Mouse (Mus musculus) liver, embryonic 14.5 days (tissue): Measurements from ENCODE around the gene Lingo3. TPM values are rescaled to one million over a fixed set of nuclear protein-coding genes. Genes with fewer than 3 reads are reported as not detected.

Source experiments
- ATAC-seq: fragments of 200-750 bp; cut with Nextera tagmentation; 2 replicates; pipeline ENCODE4 v1.8.0; 2017; ENCODE audit warnings: moderate number of reproducible peaks, mild to moderate bottlenecking, moderate library complexity; ENCODE audit not compliant: insufficient read depth
- DNase-seq, 3 experiments: peaks; one replicate each; pipeline ENCODE4 v3.0.0-alpha.2; 2012 to 2013; ENCODE audit warnings: low read depth in 3 of 3, low spot score in 3 of 3
- H3K27ac ChIP-seq: fragments of 300-500 bp; sonication (generic); 2 replicates; pipeline ENCODE4 v1.5.1; 2014; ENCODE audit warnings: moderate library complexity, mild to moderate bottlenecking, control low read depth, inconsistent platforms
- H3K27me3 ChIP-seq: fragments of 300-500 bp; sonication (generic); 2 replicates; pipeline ENCODE4 v1.6.1; 2014; ENCODE audit warnings: mild to moderate bottlenecking, low read length, moderate library complexity; ENCODE audit not compliant: control insufficient read depth, insufficient read depth
- H3K36me3 ChIP-seq: fragments of 300-500 bp; sonication (generic); replicated peaks from 2 replicates; pipeline ENCODE4 v1.6.1; 2014; ENCODE audit warnings: low read depth; ENCODE audit not compliant: control insufficient read depth, insufficient read depth
- H3K4me1 ChIP-seq, 2 experiments: fragments of 200-500 bp in 1 of 2; fragments of 300-500 bp in 1 of 2; sonication (generic) in 1 of 2; replicated peaks; 2 replicates each; pipeline ENCODE4 v1.6.1; 2012 to 2014; ENCODE audit warnings: antibody characterized with exemption in 1 of 2, inconsistent platforms in 1 of 2, low read length in 1 of 2; ENCODE audit not compliant: control insufficient read depth in 2 of 2, insufficient read depth in 2 of 2
- H3K4me2 ChIP-seq: fragments of 300-500 bp; sonication (generic); 2 replicates; pipeline ENCODE4 v1.6.1; 2014; ENCODE audit warnings: low read depth, mild to moderate bottlenecking, control low read depth, moderate library complexity
- H3K4me3 ChIP-seq, 2 experiments: fragments of 200-500 bp in 1 of 2; fragments of 300-500 bp in 1 of 2; sonication (generic) in 1 of 2; 2 replicates each; pipeline ENCODE4 v1.5.1; 2012 to 2014; ENCODE audit warnings: low read depth in 2 of 2, low read length in 2 of 2, mild to moderate bottlenecking in 2 of 2, control low read depth in 1 of 2, inconsistent platforms in 1 of 2, moderate library complexity in 1 of 2; ENCODE audit not compliant: insufficient read depth in 1 of 2
- H3K9ac ChIP-seq: fragments of 300-500 bp; sonication (generic); replicated peaks from 2 replicates; pipeline ENCODE4 v1.6.1; 2014; ENCODE audit warnings: mild to moderate bottlenecking, control low read depth, moderate library complexity
- H3K9me3 ChIP-seq: fragments of 300-500 bp; sonication (generic); 2 replicates; pipeline ENCODE4 v1.6.1; 2016; ENCODE audit warnings: low read length, mixed read lengths; ENCODE audit not compliant: control insufficient read depth
- CTCF ChIP-seq: IDR thresholded peaks from 2 replicates; pipeline ENCODE4 v1.5.1; 2016; ENCODE audit warnings: antibody characterized with exemption, low read depth, control low read depth
- EP300 ChIP-seq: IDR thresholded peaks from 2 replicates; pipeline ENCODE4 v1.6.1; 2016; ENCODE audit warnings: antibody characterized with exemption, low read depth
- WGBS: fragments of 180-500 bp; shearing (Covaris S2); extraction: QIAGEN DNeasy Blood & Tissue Kit; methylation state at CpG from one replicate; pipeline ENCODE4 v1.1.7; 2014; ENCODE audit not compliant: insufficient replicate concordance; 5-methylcytosine and 5-hydroxymethylcytosine counted together
- polyA plus RNA-seq, 2 experiments: library from polyadenylated mRNA; depleted of rRNA in 1 of 2; stranded (reverse) in 1 of 2; unstranded in 1 of 2; fragments of >200 nt; fragmentation: Nextera tagmentation in 1 of 2; extraction: Ambion mirVana in 1 of 2; gene quantifications; 2 replicates each; pipeline versions ENCODE4 v1.2.1 to v1.2.3; 2012 to 2014

Lingo3 gene
- polyA plus RNA-seq, 2 experiments: 0.01 TPM; not detected in 1

GRCm38 (mm10) chr10:80876594-80876993 lies 32.8 kb upstream of the Lingo3 start:
- Histone ChIP-seq H3K9me3 (no peaks in the 10 kb centered on the region), H3K4me1 (peaks cover 21% of the 10 kb centered on the region in 2 experiments), H3K4me3 (no peak overlapping the region), H3K36me3 (no peaks in the 10 kb centered on the region), H3K27ac (peak overlapping the region; percentile 29; the same call in 1 of the 2 replicates), H3K4me2 (no peak overlapping the region), H3K27me3 (peaks cover 5% of the 10 kb centered on the region; the same call in 1 of the 2 replicates), H3K9ac (peak overlapping the region; percentile 18; the same call in 1 of the 2 replicates)
- no peak for DNase-seq
- no peak for TF ChIP-seq EP300
- no peak for TF ChIP-seq CTCF
- no peak for ATAC-seq
- 36% methylated on average over 3 of the region's 3 CpGs for WGBS

GRCm38 (mm10) chr10:80876028-80876427 lies 32.2 kb upstream of the Lingo3 start:
- Histone ChIP-seq H3K4me3 (no peak overlapping the region), H3K4me2 (no peak overlapping the region), H3K9me3 (no peaks in the 10 kb centered on the region), H3K27ac (0 out of 2 replicates have a peak overlapping the region, but pooled peaks have one; percentile 29), H3K4me1 (peaks cover 20 to 21% of the 10 kb centered on the region in 2 experiments), H3K27me3 (peaks cover 5% of the 10 kb centered on the region; the same call in 1 of the 2 replicates), H3K36me3 (no peaks in the 10 kb centered on the region), H3K9ac (peak overlapping the region; percentile 18; the same call in 1 of the 2 replicates)
- TF ChIP-seq CTCF (peak; percentile 95), EP300 (no peak)
- ATAC-seq (no peak), DNase-seq (peak in 1 of 3 experiments; percentile 54)
- WGBS: 22% methylated on average over 5 of the region's 5 CpGs

GRCm38 (mm10) chr10:80874035-80874434 lies 30.2 kb upstream of the Lingo3 start:
- DNase-seq: no peak
- TF ChIP-seq EP300: no peak
- no peak for TF ChIP-seq CTCF
- Histone ChIP-seq H3K4me1 (peaks cover 4 to 5% of the 10 kb centered on the region in 2 experiments), H3K9ac (no peak overlapping the region), H3K27me3 (peaks cover 5% of the 10 kb centered on the region; the same call in 1 of the 2 replicates), H3K4me2 (no peak overlapping the region), H3K4me3 (no peak overlapping the region), H3K9me3 (no peaks in the 10 kb centered on the region), H3K27ac (no peak overlapping the region), H3K36me3 (no peaks in the 10 kb centered on the region)
- ATAC-seq: no peak
- 73% methylated on average over 9 of the region's 9 CpGs for WGBS

- H3K27me3 ChIP-seq: peaks cover 5% of the 10 kb centered on the region; the same call in 1 of the 2 replicates
- H3K4me1 ChIP-seq: peaks cover 3 to 4% of the 10 kb centered on the region in 2 experiments; a peak in 3 of 4 replicates
- H3K4me3 ChIP-seq: no peak within 1 kb of the TSS
- no peak for ATAC-seq
- DNase-seq: no peak
- no peak for TF ChIP-seq CTCF
- TF ChIP-seq EP300: no peak
- peaks cover 19% of the 10 kb centered on the region for H3K36me3 ChIP-seq
- H3K9me3 ChIP-seq: no peaks in the 10 kb centered on the region
- no peak within 1 kb of the TSS for H3K4me2 ChIP-seq
- no peak within 1 kb of the TSS for H3K27ac ChIP-seq
- WGBS: 29% methylated on average over 9 of the region's 9 CpGs
- H3K9ac ChIP-seq: no peak within 1 kb of the TSS
Measured at GRCm38 (mm10) chr10:80871581-80871980, 27.7 kb upstream of the Lingo3 start, which contains the start of gene Tmprss9. Tmprss9 (plus strand) TSS chr10:80871848.

DNA sequence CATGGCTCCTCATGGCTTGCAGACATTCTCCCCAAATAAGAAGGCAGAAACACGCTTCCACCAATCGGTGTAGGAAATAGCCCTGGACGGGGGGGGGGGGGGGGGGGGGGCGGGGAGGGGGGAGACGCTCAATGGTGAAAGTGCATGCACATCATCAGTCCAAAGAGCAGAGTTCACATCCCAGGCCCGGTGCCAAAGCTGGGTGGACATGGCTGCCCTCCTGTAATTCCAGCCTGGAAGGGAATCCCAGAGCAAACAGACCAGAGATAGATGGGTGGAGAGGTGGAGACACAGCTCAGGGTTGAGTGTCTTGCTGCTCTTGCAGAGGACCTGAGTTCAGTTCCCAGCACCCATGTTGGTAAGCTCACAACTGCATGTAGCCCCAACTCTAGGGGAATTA lies 27.2 kb upstream of the Lingo3 start:
- ATAC-seq: no peak

More for the DNA sequence above, 27.2 kb upstream of the Lingo3 start:
- H3K27ac ChIP-seq: no peak overlapping the region
- TF ChIP-seq EP300 (no peak), CTCF (no peak)
- H3K4me3 ChIP-seq: no peak overlapping the region
- no peaks in the 10 kb centered on the region for H3K9me3 ChIP-seq
- no peaks in the 10 kb centered on the region for H3K4me1 ChIP-seq
- 57% methylated on average over 5 of the region's 6 CpGs for WGBS
- no peak overlapping the region for H3K9ac ChIP-seq
- H3K4me2 ChIP-seq: no peak overlapping the region
- peaks cover 24% of the 10 kb centered on the region for H3K36me3 ChIP-seq
- H3K27me3 ChIP-seq: peaks cover 5% of the 10 kb centered on the region; the same call in 1 of the 2 replicates
- no peak for DNase-seq
